Comparison of ENCODE assay signal across 23 mouse cellular contexts in the genomic region with DNA sequence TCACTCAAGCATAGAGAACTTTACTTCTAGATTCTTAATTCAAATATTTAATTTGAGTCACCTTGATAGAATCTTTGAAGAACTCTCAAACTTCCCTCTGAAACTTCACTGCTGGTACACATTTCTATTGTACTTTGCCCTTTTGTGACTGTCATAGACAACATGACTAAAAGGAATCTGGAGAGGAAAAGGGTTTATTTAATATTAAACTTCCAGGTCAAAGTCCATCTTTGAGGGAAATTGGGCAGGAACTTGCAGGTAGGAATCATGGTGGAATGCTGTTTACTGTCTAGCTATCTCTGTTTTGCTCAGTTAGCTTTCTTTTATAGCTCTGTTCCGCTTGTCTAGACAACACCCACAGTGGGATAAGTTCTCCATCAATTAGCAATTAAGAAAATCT. TPM values are rescaled to one million over a fixed set of nuclear protein-coding genes. Genes with fewer than 3 reads are reported as not detected.
DNase-seq lines count a peak whose midpoint lies in the region; ATAC-seq and TF ChIP-seq lines count a peak whose summit lies in the region.
"Had no signal": no experiment of that assay in that cellular context is flagged by ENCODE, and none has a peak within 500 bp of the region (broad histone marks: within the 10 kb centered on the region; RNA-seq: fewer than 3 reads in every experiment).

No protein-coding gene starts in this region.

- H3K4me3 ChIP-seq in kidney, adult 2 months (ENCODE audit: insufficient read depth, low read depth, low read length), result no peak overlapping the region
- no peak overlapping the region for H3K4me3 ChIP-seq in kidney, embryonic 16.5 days (ENCODE audit: low read length)
- no peak overlapping the region for H3K4me3 ChIP-seq in liver, adult 2 months (ENCODE audit: insufficient read depth, low read depth, low read length)
- H3K4me3 ChIP-seq: embryonic facial prominence, embryonic 13.5 days; embryonic facial prominence, embryonic 15.5 days; erythroblast, embryonic 14.5 days; forebrain, embryonic 10.5 days; forebrain, embryonic 12.5 days had no signal

- no peaks in the 10 kb centered on the region for H3K9me3 ChIP-seq in kidney, embryonic 16.5 days (ENCODE audit: low read length)
- H3K9me3 ChIP-seq: embryonic facial prominence, embryonic 13.5 days; embryonic facial prominence, embryonic 15.5 days; forebrain, embryonic 10.5 days; forebrain, embryonic 12.5 days had no signal

- TF ChIP-seq POLR2A in kidney, adult 2 months (IDR thresholded peaks at IDR 0.05; ENCODE audit: low read depth, low read length), result no peak
- no peak for TF ChIP-seq POLR2A in liver, adult 2 months (IDR thresholded peaks at IDR 0.05; ENCODE audit: extremely low read depth, insufficient read depth, low read length)

- H3K9ac ChIP-seq in kidney, embryonic 16.5 days (replicated peaks; ENCODE audit: low read length), result no peak overlapping the region
- H3K9ac ChIP-seq in liver, adult 2 months (ENCODE audit: low read depth, low read length), result no peak overlapping the region
- H3K9ac ChIP-seq: embryonic facial prominence, embryonic 13.5 days; embryonic facial prominence, embryonic 15.5 days; forebrain, embryonic 12.5 days had no signal

- no peaks in the 10 kb centered on the region; the same call in 1 of the 2 replicates for H3K36me3 ChIP-seq in kidney, adult 2 months (ENCODE audit: control insufficient read depth, insufficient read depth, low read length)
- H3K36me3 ChIP-seq in kidney, embryonic 16.5 days (ENCODE audit: insufficient read depth, low read length), result no peaks in the 10 kb centered on the region
- no peaks in the 10 kb centered on the region for H3K36me3 ChIP-seq in liver, adult 2 months (ENCODE audit: control insufficient read depth, insufficient read depth, low read length)
- H3K36me3 ChIP-seq: embryonic facial prominence, embryonic 13.5 days; embryonic facial prominence, embryonic 15.5 days; forebrain, embryonic 10.5 days; forebrain, embryonic 12.5 days had no signal

- no peak overlapping the region for H3K4me2 ChIP-seq in kidney, embryonic 16.5 days (replicated peaks; ENCODE audit: low read depth, low read length)
- H3K4me2 ChIP-seq: embryonic facial prominence, embryonic 13.5 days; embryonic facial prominence, embryonic 15.5 days; forebrain, embryonic 12.5 days had no signal

- H3K27ac ChIP-seq in kidney, adult 2 months (ENCODE audit: insufficient read depth, low read depth, low read length), result no peak overlapping the region
- H3K27ac ChIP-seq in kidney, embryonic 16.5 days (ENCODE audit: low read length), result no peak overlapping the region
- H3K27ac ChIP-seq in liver, adult 2 months (replicated peaks; ENCODE audit: insufficient read depth, low read depth, low read length), result no peak overlapping the region
- H3K27ac ChIP-seq: embryonic facial prominence, embryonic 13.5 days; embryonic facial prominence, embryonic 15.5 days; forebrain, embryonic 10.5 days; forebrain, embryonic 12.5 days had no signal

- TF ChIP-seq CTCF in kidney, adult 2 months (conservative IDR thresholded peaks at IDR 0.05; ENCODE audit: insufficient read depth, insufficient read length, low read depth, low read length), result no peak
- TF ChIP-seq CTCF in liver, adult 2 months (IDR thresholded peaks at IDR 0.05; ENCODE audit: low read depth, low read length), result no peak

- no peak for ATAC-seq in kidney, embryonic 16.5 days (ENCODE audit: low FRiP score, low TSS enrichment)
- ATAC-seq: forebrain, embryonic 14.5 days; forebrain, embryonic 16.5 days had no signal

- H3K79me2 ChIP-seq in liver, adult 2 months (ENCODE audit: control insufficient read depth, insufficient read depth, low read length), result no peaks in the 10 kb centered on the region

- 80% methylated on average over 1 of the region's 1 CpGs for WGBS in kidney, adult 2 months
- 89% methylated on average over 1 of the region's 1 CpGs for WGBS in kidney, embryonic 16.5 days
- 97% methylated on average over 1 of the region's 1 CpGs for WGBS in liver, adult 2 months

- peak; percentile 60 for DNase-seq in kidney, adult 2 months
- DNase-seq in liver, adult 2 months (ENCODE audit: extremely low read depth, low read depth, low spot score), result peak; percentile 13
- no peak for DNase-seq in liver
- no peak for DNase-seq in lung, postnatal 10 days
- DNase-seq: adrenal gland, adult 2 months; adrenal gland, postnatal 10 days; adrenal gland, postnatal 25 days; cerebellum, adult 11 months; cerebellum, adult 18-20 months; cerebellum, adult 8-10 months; cerebellum, adult 9-11 months; cerebellum, postnatal 14 days; cerebellum, postnatal 36 days; embryo, embryonic 11 days had no signal

- H3K27me3 ChIP-seq in kidney, adult 2 months (replicated peaks; ENCODE audit: control insufficient read depth, insufficient read depth, low read length), result no peaks in the 10 kb centered on the region
- H3K27me3 ChIP-seq in kidney, embryonic 16.5 days (ENCODE audit: insufficient read depth, low read length), result no peaks in the 10 kb centered on the region
- H3K27me3 ChIP-seq in liver, adult 2 months (ENCODE audit: control insufficient read depth, insufficient read depth, low read length), result no peaks in the 10 kb centered on the region
- H3K27me3 ChIP-seq: embryonic facial prominence, embryonic 13.5 days; embryonic facial prominence, embryonic 15.5 days; forebrain, embryonic 12.5 days had no signal

- peaks cover 5% of the 10 kb centered on the region; the same call in 1 of the 2 replicates for H3K4me1 ChIP-seq in kidney, adult 2 months (ENCODE audit: control insufficient read depth, insufficient read depth, low read length)
- H3K4me1 ChIP-seq in kidney, embryonic 16.5 days (ENCODE audit: insufficient read depth, low read length), result no peaks in the 10 kb centered on the region
- H3K4me1 ChIP-seq in liver, adult 2 months (ENCODE audit: control insufficient read depth, insufficient read depth, low read length), result no peaks in the 10 kb centered on the region
- H3K4me1 ChIP-seq: embryonic facial prominence, embryonic 13.5 days; embryonic facial prominence, embryonic 15.5 days; forebrain, embryonic 10.5 days; forebrain, embryonic 12.5 days had no signal

RNA-seq across cellular contexts. Expression of a gene that starts 17.8 kb away (rescaled TPM):
- 13.7 and 19.4 TPM in 2 replicates for polyA plus RNA-seq in kidney, adult 2 months (2012; rRNA removed)
- polyA plus RNA-seq in kidney, embryonic 16.5 days (2015; fragmentation: Nextera tagmentation; extraction: Ambion mirVana), result 33.7 and 34.4 TPM in 2 replicates
- total RNA-seq in liver, adult 2 months (2014; rRNA removed), result 2.5 and 3.6 TPM in 2 replicates
- 0.88 and 1.8 TPM in 2 replicates for polyA plus RNA-seq in liver, adult 2 months (2012; rRNA removed)
- total RNA-seq: MEL had no signal

Comparison
In these comparisons a context has a peak if more than half of its experiments do, and no peak if none do; other contexts are left out.
1. DNase-seq: peak in kidney, adult 2 months (single experiment) and liver, adult 2 months (single experiment); none in liver (single experiment) and lung, postnatal 10 days (single experiment).